Mouse (Mus musculus): ENCODE data around the gene Dyrk1a.

Gene Dyrk1a

GRCm38 (mm10) chr16:94590214-94590613 lies 20.4 kb downstream of the Dyrk1a start:
- DNase-seq (ENCODE audit: low read depth) = no peak

- no peak for DNase-seq (ENCODE audit: low read depth)
Observed at GRCm38 (mm10) chr16:94590977-94591376, 21.2 kb downstream of the Dyrk1a start.

- no peak for DNase-seq (ENCODE audit: low read depth)
Observed at GRCm38 (mm10) chr16:94591536-94591935, 21.7 kb downstream of the Dyrk1a start.

- DNase-seq (ENCODE audit: low read depth) = peak; percentile 52
Observed at GRCm38 (mm10) chr16:94596633-94597032, 26.8 kb downstream of the Dyrk1a start.

GRCm38 (mm10) chr16:94597640-94598039 lies 27.8 kb downstream of the Dyrk1a start:
- no peak for DNase-seq (ENCODE audit: low read depth)

- DNase-seq (ENCODE audit: low read depth) = peak; percentile 54
Observed at GRCm38 (mm10) chr16:94599977-94600724, 30.3 kb downstream of the Dyrk1a start.

DNA sequence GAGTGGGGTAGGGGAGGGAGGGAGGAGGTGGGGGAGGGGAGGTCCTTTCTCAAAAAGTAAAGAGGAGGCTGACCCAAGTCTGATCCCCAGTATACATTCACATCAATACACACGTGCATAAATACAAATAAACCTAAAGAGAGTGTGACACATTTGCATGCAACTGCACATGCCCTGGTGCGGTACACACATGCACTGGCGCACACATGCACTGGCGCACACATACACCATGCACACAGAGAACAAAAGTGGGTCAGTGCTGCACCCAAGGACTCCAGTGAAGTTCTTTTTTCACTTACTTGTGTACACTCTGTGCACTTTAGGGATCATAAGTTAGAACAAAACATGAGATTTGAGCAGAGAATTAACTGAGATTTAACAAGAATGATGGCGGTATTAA lies 31.3 kb downstream of the Dyrk1a start:
- peak; percentile 40 for DNase-seq (ENCODE audit: low read depth)

GRCm38 (mm10) chr16:94601540-94601953 lies 31.7 kb downstream of the Dyrk1a start:
- peak; percentile 85 for DNase-seq (ENCODE audit: low read depth)

- DNase-seq (ENCODE audit: low read depth) = no peak
Observed at GRCm38 (mm10) chr16:94602188-94602587, 32.4 kb downstream of the Dyrk1a start.

- DNase-seq (ENCODE audit: low read depth) = no peak
Observed at GRCm38 (mm10) chr16:94602730-94603129, 32.9 kb downstream of the Dyrk1a start.

GRCm38 (mm10) chr16:94606169-94606568 lies 36.4 kb downstream of the Dyrk1a start:
- DNase-seq (ENCODE audit: low read depth) = no peak

DNA sequence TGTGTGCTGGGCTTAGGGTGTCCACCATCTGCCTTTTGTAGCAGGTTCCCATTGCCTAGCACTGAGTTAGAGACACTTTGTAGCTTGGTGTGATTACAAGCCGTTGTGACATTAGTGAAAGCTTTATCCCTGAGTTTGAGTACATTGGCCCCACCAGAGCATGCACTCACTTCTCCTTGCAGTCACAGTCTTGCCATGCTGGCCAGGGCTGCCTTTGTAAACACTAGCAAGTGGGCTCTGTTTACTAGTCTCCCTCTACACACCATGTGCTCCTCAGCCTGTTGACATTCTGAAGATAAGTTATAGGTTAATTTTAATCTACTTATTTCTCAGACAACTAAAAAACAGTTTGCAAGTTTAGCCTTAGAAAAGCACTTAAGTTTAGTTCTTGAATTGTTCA lies 37.7 kb downstream of the Dyrk1a start:
- no peak for DNase-seq (ENCODE audit: low read depth)

DNA sequence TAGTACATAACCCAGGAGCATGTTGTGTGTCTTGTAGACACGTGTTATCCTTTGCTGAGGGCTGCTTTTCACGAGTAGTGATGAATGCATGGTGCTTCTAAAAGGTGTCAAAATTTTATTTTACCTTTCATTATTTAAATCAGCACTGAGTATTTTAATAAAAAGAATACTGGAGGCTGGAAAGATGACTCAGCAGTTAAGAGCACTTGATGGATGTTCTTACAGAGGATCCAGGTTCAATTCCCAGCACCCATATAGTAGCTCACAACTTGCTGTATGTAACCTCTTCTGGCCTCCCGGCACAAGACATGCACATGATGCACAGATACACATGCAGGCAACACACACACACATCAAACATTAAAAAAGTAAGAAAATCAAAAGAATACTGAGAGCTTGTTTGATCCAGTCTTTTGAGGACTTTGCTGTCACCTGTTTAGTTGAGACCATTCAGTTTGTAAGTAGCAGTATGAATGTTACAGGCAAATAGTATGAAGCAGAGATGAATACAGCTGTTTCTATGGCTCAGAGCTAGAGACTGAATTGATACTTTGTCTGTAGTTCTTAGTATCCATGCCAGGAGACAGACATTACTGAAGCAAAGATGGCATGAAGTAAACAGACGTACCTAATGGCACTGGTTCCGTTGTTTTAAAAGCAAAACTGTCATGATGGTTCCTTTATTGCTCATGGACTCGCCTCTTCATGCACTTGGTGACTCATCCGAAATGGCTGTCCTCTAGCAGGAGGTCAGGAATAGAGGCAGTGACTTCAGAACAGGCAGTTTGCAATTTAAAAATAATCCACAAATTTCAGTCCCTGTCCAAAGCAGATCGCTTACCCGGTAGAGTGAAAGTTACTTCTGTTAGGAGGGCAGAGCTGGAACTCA lies 39.1 kb downstream of the Dyrk1a start:
- DNase-seq (ENCODE audit: low read depth) = no peak

DNA sequence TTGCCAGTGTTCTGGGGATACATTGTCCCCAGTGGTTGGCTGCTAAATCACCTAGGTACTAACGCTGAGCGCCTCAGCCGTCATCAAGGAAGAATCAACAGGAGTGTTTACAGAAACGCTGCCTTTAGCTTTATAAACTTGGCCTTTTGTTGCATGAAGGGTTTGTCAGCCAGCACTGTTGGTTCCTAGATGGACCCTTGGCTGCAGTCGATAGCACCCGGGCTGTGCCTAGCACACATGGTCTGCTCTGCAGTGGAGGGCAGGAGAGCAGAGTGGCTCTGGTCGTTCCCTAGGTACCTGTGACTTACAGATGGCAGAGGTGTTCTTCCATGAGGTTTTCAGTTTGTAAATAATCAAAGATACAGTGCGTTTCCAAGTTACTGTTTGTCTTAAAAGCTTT lies 42.8 kb downstream of the Dyrk1a start:
- DNase-seq (ENCODE audit: low read depth) = no peak

DNA sequence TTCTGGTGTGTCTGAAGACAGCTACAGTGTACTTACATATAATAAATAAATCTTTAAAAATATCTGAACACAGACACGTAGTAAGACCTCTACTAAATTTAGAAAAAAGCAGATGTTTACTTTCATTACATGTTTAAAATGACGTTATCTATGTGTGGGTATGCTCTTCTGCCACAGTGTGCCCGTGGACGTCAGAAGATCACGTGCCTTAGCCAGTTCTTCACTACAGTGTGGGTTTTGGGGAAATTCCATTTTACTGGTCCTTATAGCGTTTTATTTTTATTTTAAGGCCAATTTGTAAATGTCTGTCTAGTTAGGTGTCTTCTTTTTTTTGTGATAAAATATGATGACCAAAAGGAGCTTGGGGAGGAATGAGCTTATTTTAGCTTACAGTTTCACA lies 47.4 kb downstream of the Dyrk1a start:
- DNase-seq (ENCODE audit: low read depth) = no peak

DNA sequence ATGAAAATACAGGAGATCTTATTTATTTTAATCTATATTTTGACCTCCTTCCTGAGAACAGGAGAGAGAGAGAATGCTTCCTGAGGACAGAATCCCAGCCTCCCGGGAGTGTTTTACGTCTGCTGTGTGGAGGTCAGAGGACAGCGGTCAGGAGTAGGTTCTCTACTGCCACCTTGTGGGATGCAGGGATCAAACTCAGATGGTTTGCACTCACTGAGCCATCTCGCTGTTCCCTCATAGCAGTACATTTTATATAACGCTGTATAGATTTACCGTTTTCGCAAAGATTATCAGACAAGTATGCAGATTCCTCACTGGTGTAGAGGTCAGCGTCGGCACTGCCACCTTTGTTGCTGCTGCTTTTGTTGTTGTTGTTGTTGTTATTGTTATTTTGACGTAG lies 48.7 kb downstream of the Dyrk1a start:
- DNase-seq (ENCODE audit: low read depth) = peak; percentile 79

GRCm38 (mm10) chr16:94619301-94619700 lies 49.5 kb downstream of the Dyrk1a start:
- no peak for DNase-seq (ENCODE audit: low read depth)

GRCm38 (mm10) chr16:94624871-94625270 lies 55.1 kb downstream of the Dyrk1a start:
- DNase-seq (ENCODE audit: low read depth) = no peak

DNA sequence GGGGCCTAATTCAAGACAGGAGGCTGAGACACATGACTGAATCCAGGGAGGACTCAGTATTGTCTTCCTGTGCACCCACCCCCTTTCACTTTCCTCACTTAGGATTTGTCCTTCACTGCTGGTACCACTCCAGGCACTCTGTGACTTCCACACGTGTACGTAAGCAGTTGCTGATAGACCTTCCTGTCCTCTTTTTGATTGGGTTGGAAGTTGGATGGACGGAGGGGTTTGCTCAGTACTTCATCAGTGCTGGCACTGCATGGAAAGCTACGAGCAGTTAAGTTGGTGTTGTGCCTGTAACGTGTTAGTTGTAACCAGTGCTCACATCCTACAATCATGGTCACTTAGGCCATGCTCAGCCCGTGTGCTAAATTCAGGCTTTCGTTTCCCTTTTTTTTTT lies 55.8 kb downstream of the Dyrk1a start:
- DNase-seq (ENCODE audit: low read depth) = no peak

DNA sequence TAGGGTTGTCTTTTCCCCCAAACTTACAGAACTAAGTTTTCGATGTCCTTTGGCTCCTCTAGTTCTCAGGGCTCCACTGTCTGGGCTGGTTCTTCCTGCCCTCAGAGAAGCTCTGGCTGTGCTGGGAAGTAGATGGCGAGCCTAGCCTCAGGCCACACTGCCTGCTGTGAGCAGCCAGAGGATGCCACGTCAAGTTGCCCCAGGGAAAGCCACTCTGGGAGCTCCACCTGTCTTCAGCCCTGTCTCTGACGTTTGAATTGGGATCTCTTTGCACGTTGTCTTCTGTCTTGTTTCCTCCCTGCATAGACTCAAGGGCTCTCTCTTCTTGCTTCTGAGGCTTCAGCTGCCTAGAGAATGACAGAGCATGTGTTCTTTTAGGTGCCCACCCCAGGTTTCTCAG lies 57.9 kb downstream of the Dyrk1a start:
- DNase-seq (ENCODE audit: low read depth) = no peak

GRCm38 (mm10) chr16:94628976-94629729 lies 59.3 kb downstream of the Dyrk1a start:
- DNase-seq (ENCODE audit: low read depth) = no peak

DNA sequence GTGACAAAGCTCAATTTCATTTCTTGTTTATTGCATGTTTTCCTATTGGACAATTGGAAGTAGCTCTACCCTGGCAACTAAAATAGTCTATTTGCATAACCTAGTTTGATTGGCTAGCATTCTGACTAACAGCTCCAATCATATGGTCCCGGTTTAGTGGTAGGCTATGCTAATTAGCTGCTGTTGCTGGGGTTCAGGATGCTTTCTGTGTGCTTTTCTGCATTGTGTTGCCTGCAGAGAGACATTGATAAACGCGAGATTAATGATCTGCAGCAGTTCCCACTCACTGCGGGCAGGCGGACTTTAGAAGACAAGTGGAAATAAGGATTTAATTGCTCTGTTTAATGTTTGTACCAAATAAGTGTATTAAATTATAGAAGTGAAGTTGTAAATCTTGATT lies 62.2 kb downstream of the Dyrk1a start:
- DNase-seq (ENCODE audit: low read depth) = peak; percentile 66
